Mouse (Mus musculus): ENCODE data around the gene Csl. TPM values are rescaled to one million over a fixed set of nuclear protein-coding genes. Genes with fewer than 3 reads are reported as not detected.

Csl gene
- not detected in 2 replicates for polyA plus RNA-seq (2012; rRNA removed)

- DNase-seq (ENCODE audit: extremely low spot score in 1 of 2, low spot score in 1 of 2) = no peak
Measured at GRCm38 (mm10) chr10:99759558-99759957, at the start of gene Csl. Gene Csl (minus strand): TSS chr10:99759658.

DNA sequence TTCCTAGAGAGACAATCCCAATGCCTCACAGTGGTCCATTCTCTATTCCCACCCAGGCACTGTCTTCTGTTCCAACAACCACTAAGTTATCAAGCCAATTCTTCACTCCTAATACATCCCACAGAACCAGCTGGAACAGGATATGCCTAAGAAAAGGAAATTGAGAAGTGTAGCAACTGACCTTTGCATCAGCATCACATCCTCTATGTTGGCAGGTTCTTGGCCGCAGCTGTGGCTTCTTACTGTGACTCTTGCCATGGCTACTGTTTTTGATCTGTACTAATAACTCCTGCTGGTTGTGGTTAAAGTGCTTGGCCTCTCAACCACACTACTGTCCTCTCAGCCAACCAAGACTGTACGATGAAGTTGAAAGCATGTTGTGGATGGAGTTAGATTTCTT lies 30.0 kb upstream of the Csl start:
- DNase-seq (ENCODE audit: extremely low spot score in 1 of 2, low spot score in 1 of 2) = no peak

- no peak for DNase-seq (ENCODE audit: extremely low spot score in 1 of 2, low spot score in 1 of 2)
Measured at GRCm38 (mm10) chr10:99774228-99775120, 15.0 kb upstream of the Csl start.

GRCm38 (mm10) chr10:99750146-99750545 lies 9.3 kb downstream of the Csl start:
- DNase-seq (ENCODE audit: extremely low spot score in 1 of 2, low spot score in 1 of 2) = no peak

DNA sequence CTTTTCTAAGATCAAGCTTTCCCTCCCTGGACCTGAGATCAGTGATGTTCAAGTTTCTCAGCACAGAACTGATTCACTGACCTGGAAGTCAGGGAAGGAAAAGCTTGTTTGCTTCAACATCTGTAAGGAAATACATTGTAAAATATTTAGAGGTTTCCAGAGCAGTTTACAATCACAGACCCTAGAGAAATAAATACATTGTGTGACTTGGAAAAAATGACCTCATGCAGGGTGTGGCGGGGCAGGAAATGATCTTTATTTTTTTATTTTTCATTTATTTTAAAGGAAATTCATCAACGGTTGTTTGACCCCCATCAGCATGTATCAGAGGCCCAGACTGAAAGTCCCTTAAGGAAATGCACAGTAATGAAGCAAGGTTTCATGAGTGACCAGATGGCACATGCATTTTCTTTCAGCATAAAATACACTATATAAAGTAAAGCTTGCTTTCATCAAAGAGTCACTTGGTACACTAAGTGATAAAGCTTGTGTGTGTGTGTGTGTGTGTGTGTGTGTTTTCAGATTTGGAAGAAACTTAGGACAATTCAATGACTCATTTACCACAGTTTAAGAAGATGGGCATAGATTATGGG lies 10.7 kb downstream of the Csl start:
- DNase-seq (ENCODE audit: extremely low spot score in 1 of 2, low spot score in 1 of 2) = no peak

- DNase-seq (ENCODE audit: extremely low spot score in 1 of 2, low spot score in 1 of 2) = no peak
Measured at GRCm38 (mm10) chr10:99748009-99748408, 11.4 kb downstream of the Csl start.

GRCm38 (mm10) chr10:99741609-99742280 lies 17.7 kb downstream of the Csl start:
- no peak for DNase-seq (ENCODE audit: extremely low spot score in 1 of 2, low spot score in 1 of 2)

- no peak for DNase-seq (ENCODE audit: extremely low spot score in 1 of 2, low spot score in 1 of 2)
Measured at GRCm38 (mm10) chr10:99713129-99713528, 46.3 kb downstream of the Csl start.

GRCm38 (mm10) chr10:99711567-99711966 lies 47.9 kb downstream of the Csl start:
- no peak for DNase-seq (ENCODE audit: extremely low spot score in 1 of 2, low spot score in 1 of 2)

Data from frontal cortex, adult 2 months (tissue).